13 mouse cellular contexts compared by ENCODE assay signal in genomic region chr7:74130206-74130836, GRCm38 (mm10).
DNase-seq lines count a peak whose midpoint lies in the region; ATAC-seq lines count a peak whose summit lies in the region.
"Had no signal": no experiment of that assay in that cellular context is flagged by ENCODE, and none has a peak within 500 bp of the region (broad histone marks: within the 10 kb centered on the region; RNA-seq: fewer than 3 reads in every experiment).

No protein-coding gene starts in this region.

- DNase-seq in layer of hippocampus, adult 9-11 months = peak; percentile 32
- DNase-seq in layer of hippocampus, adult 9-10 months (ENCODE audit: low spot score) = no peak
- DNase-seq in embryo, embryonic 10.5 days (ENCODE audit: low spot score) = peak; percentile 68
- peak; percentile 81 for DNase-seq in midbrain, embryonic 14.5 days
- no peak for DNase-seq in gastrocnemius, adult 18-20 months (ENCODE audit: low spot score)
- no peak for DNase-seq in cerebellum, adult 11-12 months
- DNase-seq: gastrocnemius, postnatal 25 days; heart, postnatal 36 days; kidney, postnatal 10 days had no signal

- 18% methylated on average over 8 of the region's 8 CpGs for WGBS in hindbrain, embryonic 13.5 days
- WGBS in midbrain, embryonic 14.5 days = 6% methylated on average over 8 of the region's 8 CpGs
- 63% methylated on average over 8 of the region's 8 CpGs for WGBS in intestine, embryonic 15.5 days

- H3K27me3 ChIP-seq in hindbrain, embryonic 13.5 days = peaks cover 6% of the 10 kb centered on the region; the same call in 1 of the 2 replicates
- H3K27me3 ChIP-seq in midbrain, embryonic 14.5 days (ENCODE audit: control insufficient read depth, insufficient read depth, low read length) = no peaks in the 10 kb centered on the region
- no peaks in the 10 kb centered on the region for H3K27me3 ChIP-seq in intestine, embryonic 15.5 days (replicated peaks)
- H3K27me3 ChIP-seq: embryonic facial prominence, embryonic 13.5 days had no signal

- no peak overlapping the region for H3K4me3 ChIP-seq in hindbrain, embryonic 13.5 days
- no peak overlapping the region for H3K4me3 ChIP-seq in midbrain, embryonic 14.5 days (replicated peaks; ENCODE audit: low read depth, low read length)
- no peak overlapping the region for H3K4me3 ChIP-seq in intestine, embryonic 15.5 days (replicated peaks)
- H3K4me3 ChIP-seq: embryonic facial prominence, embryonic 13.5 days had no signal

- peak overlapping the region; percentile 50; the same call in 1 of the 2 replicates for H3K27ac ChIP-seq in hindbrain, embryonic 13.5 days
- H3K27ac ChIP-seq in midbrain, embryonic 14.5 days (replicated peaks; ENCODE audit: low read depth, low read length) = peak overlapping the region; percentile 6
- no peak overlapping the region for H3K27ac ChIP-seq in intestine, embryonic 15.5 days
- H3K27ac ChIP-seq: embryonic facial prominence, embryonic 13.5 days; macrophage had no signal

- no peaks in the 10 kb centered on the region for H3K36me3 ChIP-seq in hindbrain, embryonic 13.5 days
- H3K36me3 ChIP-seq in midbrain, embryonic 14.5 days (ENCODE audit: control insufficient read depth, insufficient read depth, low read length) = no peaks in the 10 kb centered on the region
- no peaks in the 10 kb centered on the region for H3K36me3 ChIP-seq in intestine, embryonic 15.5 days
- H3K36me3 ChIP-seq: embryonic facial prominence, embryonic 13.5 days had no signal

- ATAC-seq in hindbrain, embryonic 13.5 days (ENCODE audit: low FRiP score) = peak; percentile 71; the same call in 1 of the 2 replicates
- 0 out of 2 replicates have a peak, but pooled peaks have one; percentile 34 for ATAC-seq in midbrain, embryonic 14.5 days (ENCODE audit: low FRiP score, low TSS enrichment)
- no peak for ATAC-seq in intestine, embryonic 15.5 days

- H3K4me1 ChIP-seq in hindbrain, embryonic 13.5 days (replicated peaks) = peaks cover 14% of the 10 kb centered on the region
- H3K4me1 ChIP-seq in midbrain, embryonic 14.5 days (ENCODE audit: control insufficient read depth, insufficient read depth, low read length) = peaks cover 12% of the 10 kb centered on the region; the same call in 1 of the 2 replicates
- no peaks in the 10 kb centered on the region for H3K4me1 ChIP-seq in intestine, embryonic 15.5 days (replicated peaks)
- H3K4me1 ChIP-seq: embryonic facial prominence, embryonic 13.5 days had no signal

- no peak overlapping the region for H3K9ac ChIP-seq in hindbrain, embryonic 13.5 days
- H3K9ac ChIP-seq in midbrain, embryonic 14.5 days (replicated peaks; ENCODE audit: low read length) = no peak overlapping the region
- H3K9ac ChIP-seq in intestine, embryonic 15.5 days = no peak overlapping the region
- H3K9ac ChIP-seq: embryonic facial prominence, embryonic 13.5 days had no signal

- no peaks in the 10 kb centered on the region for H3K9me3 ChIP-seq in hindbrain, embryonic 13.5 days
- no peaks in the 10 kb centered on the region for H3K9me3 ChIP-seq in midbrain, embryonic 14.5 days (ENCODE audit: control insufficient read depth, low read length)
- no peaks in the 10 kb centered on the region for H3K9me3 ChIP-seq in intestine, embryonic 15.5 days
- H3K9me3 ChIP-seq: embryonic facial prominence, embryonic 13.5 days had no signal

- H3K4me2 ChIP-seq in hindbrain, embryonic 13.5 days = no peak overlapping the region
- no peak overlapping the region for H3K4me2 ChIP-seq in midbrain, embryonic 14.5 days (ENCODE audit: low read length)
- H3K4me2 ChIP-seq in intestine, embryonic 15.5 days (replicated peaks) = no peak overlapping the region
- H3K4me2 ChIP-seq: embryonic facial prominence, embryonic 13.5 days had no signal

Comparison
In these comparisons a context has a peak if more than half of its experiments do, and no peak if none do; other contexts are left out.
1. DNase-seq: peak in layer of hippocampus, adult 9-11 months (single experiment), embryo, embryonic 10.5 days (single experiment) and midbrain, embryonic 14.5 days (single experiment); none in layer of hippocampus, adult 9-10 months (single experiment), gastrocnemius, adult 18-20 months (single experiment) and cerebellum, adult 11-12 months (single experiment).